Mouse (Mus musculus) embryo, embryonic 11 days (tissue): ENCODE measurements at regions not wholly inside any gene's neighbourhood (a gene's known extent, or its start where the extent isn't known, plus 50 kb on each side); places are given as distances from the start of the nearest gene placed in this dataset.

Experiments
- DNase-seq: peaks from one replicate; pipeline ENCODE4 v3.0.0-alpha.2; 2015

- DNase-seq, result no peak
These were observed 104.9 kb downstream of the E030025P04Rik start for GRCm38 (mm10) chr11:109039060-109039791.

- DNase-seq, result no peak
These were observed 106.0 kb downstream of the E030025P04Rik start for GRCm38 (mm10) chr11:109038136-109038535.

GRCm38 (mm10) chr11:109034596-109034995, 109.6 kb downstream of the E030025P04Rik start:
- no peak for DNase-seq

GRCm38 (mm10) chr11:109034072-109034471, 110.1 kb downstream of the E030025P04Rik start:
- DNase-seq, result no peak

- DNase-seq, result no peak
These were observed 111.4 kb downstream of the E030025P04Rik start for GRCm38 (mm10) chr11:109032729-109033128.

GRCm38 (mm10) chr11:109030486-109030885, 110.3 kb downstream of the Axin2 start:
- peak; percentile 56 for DNase-seq

GRCm38 (mm10) chr11:109029894-109030293, 109.7 kb downstream of the Axin2 start:
- no peak for DNase-seq

GRCm38 (mm10) chr11:109014806-109015205, 94.7 kb downstream of the Axin2 start:
- no peak for DNase-seq

GRCm38 (mm10) chr11:109011161-109011560, 91.0 kb downstream of the Axin2 start:
- DNase-seq, result no peak

GRCm38 (mm10) chr11:109008872-109009271, 88.7 kb downstream of the Axin2 start:
- DNase-seq, result no peak

GRCm38 (mm10) chr11:109005681-109006080, 85.5 kb downstream of the Axin2 start:
- DNase-seq, result no peak
